8 mouse cellular contexts compared by ENCODE assay signal in the genomic region with DNA sequence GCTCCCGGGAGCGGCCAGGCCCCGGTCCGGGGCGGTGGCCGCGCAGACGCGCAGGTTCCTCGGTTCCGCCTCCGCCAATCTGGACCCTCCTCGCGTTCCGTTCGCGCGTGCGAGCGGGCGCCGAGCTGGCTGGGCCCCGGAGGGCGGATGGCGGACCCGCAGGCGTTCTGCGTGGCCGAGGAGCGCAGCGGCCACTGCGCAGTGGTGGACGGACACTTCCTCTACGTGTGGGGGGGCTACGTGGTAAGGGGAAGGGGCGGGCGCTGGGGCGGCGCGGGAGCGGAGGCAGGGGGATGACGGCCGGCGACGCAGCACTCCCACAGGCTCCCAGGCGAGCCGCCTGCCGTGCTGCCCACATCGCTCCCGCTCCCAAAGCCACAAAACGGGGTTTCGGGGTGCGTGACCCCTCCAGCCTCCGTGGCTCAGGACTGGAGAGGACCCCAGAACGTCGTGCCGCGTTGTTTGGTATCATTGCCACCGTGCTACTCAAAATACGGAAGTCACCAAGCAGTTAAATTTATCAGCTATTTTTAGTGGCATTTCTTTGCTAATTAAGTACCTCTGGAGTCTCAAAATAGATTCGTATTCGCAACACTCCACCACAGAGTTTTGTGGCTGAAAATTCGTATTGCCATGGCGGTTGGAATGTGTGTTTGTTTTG. TPM values are rescaled to one million over a fixed set of nuclear protein-coding genes. Genes with fewer than 3 reads are reported as not detected.
DNase-seq lines count a peak whose midpoint lies in the region; ATAC-seq and TF ChIP-seq lines count a peak whose summit lies in the region.

No protein-coding gene starts in this region.

- peak overlapping the region; percentile 68 for H3K4me2 ChIP-seq in hindbrain, embryonic 16.5 days (ENCODE audit: low read length)

- peak overlapping the region; percentile 72 for H3K4me3 ChIP-seq in hindbrain, embryonic 16.5 days (ENCODE audit: low read length)
- H3K4me3 ChIP-seq in left cerebral cortex, adult 2 months = peak overlapping the region; percentile 61

- ATAC-seq in hindbrain, embryonic 16.5 days = peak; percentile 97
- ATAC-seq in megakaryocyte, adult 5-6 weeks (ENCODE audit: poor library complexity, severe bottlenecking) = peak; percentile 95

- no peaks in the 10 kb centered on the region for H3K4me1 ChIP-seq in hindbrain, embryonic 16.5 days (ENCODE audit: control insufficient read depth, insufficient read depth, low read depth, low read length)

- H3K9ac ChIP-seq in hindbrain, embryonic 16.5 days (ENCODE audit: low read depth, low read length) = peak overlapping the region; percentile 88

- peak overlapping the region; percentile 89 for H3K27ac ChIP-seq in hindbrain, embryonic 16.5 days (ENCODE audit: low read depth, low read length)
- peak overlapping the region; percentile 97 for H3K27ac ChIP-seq in left cerebral cortex, adult 2 months

- intact Hi-C loops in left cerebral cortex, adult 2 months (cut with DNase I) = loop anchor here (2.0 to 5.0 kb wide), 2 partner anchors 45 to 55 kb away; a partner anchor contains a TSS

- H3K36me3 ChIP-seq in hindbrain, embryonic 16.5 days (ENCODE audit: control insufficient read depth, insufficient read depth, low read length) = no peaks in the 10 kb centered on the region

- peak; percentile 37 for DNase-seq in R1 (ENCODE audit: low read depth, low spot score)
- DNase-seq in cerebellum, postnatal 4 days (ENCODE audit: low spot score in 2 of 2) = peak; percentile 52 to 74
- peak; percentile 74 for DNase-seq in gastrocnemius, adult 18-20 months (ENCODE audit: low spot score)
- peak; percentile 77 to 80 for DNase-seq in left cerebral cortex, adult 2 months (ENCODE audit: extremely low spot score in 1 of 2, low spot score in 2 of 2)
- peak; percentile 70 to 76 for DNase-seq in right cerebral cortex, adult 2 months (ENCODE audit: low spot score in 2 of 2)
- peak; percentile 27 for DNase-seq in urinary bladder, postnatal 10 days (ENCODE audit: low spot score)

- H3K9me3 ChIP-seq in hindbrain, embryonic 16.5 days (ENCODE audit: control insufficient read depth, low read length) = no peaks in the 10 kb centered on the region

- TF ChIP-seq CTCF in left cerebral cortex, adult 2 months (IDR thresholded peaks at IDR 0.05) = no peak

- under 1% methylated on average over 47 of the region's 64 CpGs for WGBS in hindbrain, embryonic 16.5 days

- no peaks in the 10 kb centered on the region for H3K27me3 ChIP-seq in hindbrain, embryonic 16.5 days (replicated peaks; ENCODE audit: control insufficient read depth, insufficient read depth, low read length)

RNA-seq across cellular contexts. Expression of a gene that starts 0.9 kb away (rescaled TPM):
- 10 to 100 TPM; 22.7 to 26.2 TPM for total RNA-seq in gastrocnemius, adult 18-20 months (2021)
- polyA plus RNA-seq in hindbrain, embryonic 16.5 days (2015; fragmentation: Nextera tagmentation; extraction: Ambion mirVana) = 13.0 and 17.2 TPM in 2 replicates
- 10 to 100 TPM; 20.4 to 22.5 TPM for total RNA-seq in left cerebral cortex, adult 2 months (2021)
- total RNA-seq in megakaryocyte, adult 5-6 weeks (2015) = 0.91 and 3.5 TPM in 2 replicates
- 2.9 and 5.1 TPM in 2 replicates for total RNA-seq in megakaryocyte, adult 5-6 weeks (2017)

RNA-seq across cellular contexts. Expression of a gene that starts 13.9 kb away (rescaled TPM):
- total RNA-seq in gastrocnemius, adult 18-20 months (2021) = under 1 TPM; 0.18 to 0.19 TPM
- 4.4 and 5.1 TPM in 2 replicates for polyA plus RNA-seq in hindbrain, embryonic 16.5 days (2015; fragmentation: Nextera tagmentation; extraction: Ambion mirVana)
- total RNA-seq in left cerebral cortex, adult 2 months (2021) = under 1 TPM; 0.40 to 0.66 TPM
- 35.6 and 50.8 TPM in 2 replicates for total RNA-seq in megakaryocyte, adult 5-6 weeks (2015)
- 22.5 and 31.2 TPM in 2 replicates for total RNA-seq in megakaryocyte, adult 5-6 weeks (2017)

RNA-seq across cellular contexts. Expression of a gene that starts 37.8 kb away (rescaled TPM):
- 1 to 10 TPM; 1.9 to 2.0 TPM for total RNA-seq in gastrocnemius, adult 18-20 months (2021)
- polyA plus RNA-seq in hindbrain, embryonic 16.5 days (2015; fragmentation: Nextera tagmentation; extraction: Ambion mirVana) = 10.8 and 11.6 TPM in 2 replicates
- total RNA-seq in left cerebral cortex, adult 2 months (2021) = 1 to 10 TPM; 3.1 to 4.5 TPM
- 8.8 and 19.8 TPM in 2 replicates for total RNA-seq in megakaryocyte, adult 5-6 weeks (2015)
- total RNA-seq in megakaryocyte, adult 5-6 weeks (2017) = 8.3 and 12.8 TPM in 2 replicates

RNA-seq across cellular contexts. Expression of a gene that starts 43.7 kb away (rescaled TPM):
- total RNA-seq in gastrocnemius, adult 18-20 months (2021) = under 1 TPM; 0.59 to 0.73 TPM
- polyA plus RNA-seq in hindbrain, embryonic 16.5 days (2015; fragmentation: Nextera tagmentation; extraction: Ambion mirVana) = 6.8 and 7.1 TPM in 2 replicates
- total RNA-seq in left cerebral cortex, adult 2 months (2021) = 1 to 10 TPM; 1.7 TPM
- 3.7 and 4.4 TPM in 2 replicates for total RNA-seq in megakaryocyte, adult 5-6 weeks (2015)
- 3.5 and 7.2 TPM in 2 replicates for total RNA-seq in megakaryocyte, adult 5-6 weeks (2017)

RNA-seq across cellular contexts. Expression of a gene that starts 45.0 kb away (rescaled TPM):
- total RNA-seq in gastrocnemius, adult 18-20 months (2021) = 1 to 10 TPM; 1.7 to 3.4 TPM
- 13.6 and 15.3 TPM in 2 replicates for polyA plus RNA-seq in hindbrain, embryonic 16.5 days (2015; fragmentation: Nextera tagmentation; extraction: Ambion mirVana)
- 1 to 10 TPM; 4.8 to 6.1 TPM for total RNA-seq in left cerebral cortex, adult 2 months (2021)
- total RNA-seq in megakaryocyte, adult 5-6 weeks (2015) = 1.8 and 4.7 TPM in 2 replicates
- total RNA-seq in megakaryocyte, adult 5-6 weeks (2017) = 18.6 and 18.8 TPM in 2 replicates

Comparison
In these comparisons a context has a peak if more than half of its experiments do, and no peak if none do; other contexts are left out.
1. Peak in every context shown above with its lines: DNase-seq, ATAC-seq, H3K4me3 ChIP-seq and H3K27ac ChIP-seq.
2. DNase-seq: peak in every context shown above with its lines; median percentile 78 in left cerebral cortex, adult 2 months; 74 in gastrocnemius, adult 18-20 months; 73 in right cerebral cortex, adult 2 months; 63 in cerebellum, postnatal 4 days; 37 in R1; 27 in urinary bladder, postnatal 10 days.
3. RNA of a gene that starts 13.9 kb away (total RNA-seq): 22.5 to 50.8 TPM in megakaryocyte, adult 5-6 weeks; 0.40 to 0.66 TPM in left cerebral cortex, adult 2 months and 0.18 to 0.19 TPM in gastrocnemius, adult 18-20 months; every median in the first group is over 10 times any median in the second.